Mouse (Mus musculus): ENCODE data around the gene Prr12. TPM values are rescaled to one million over a fixed set of nuclear protein-coding genes. Genes with fewer than 3 reads are reported as not detected.

Gene Prr12
- polyA plus RNA-seq, 1 experiment from 2014 or later = 6.8 TPM

- Histone ChIP-seq H3K9me3 (no peaks in the 10 kb centered on the region), H3K27me3 (replicated peaks) (no peaks in the 10 kb centered on the region), H3K36me3 (peaks cover 100% of the 10 kb centered on the region), H3K4me1 (peaks cover 18% of the 10 kb centered on the region), H3K4me3 (no peak overlapping the region), H3K27ac (replicated peaks) (no peak overlapping the region), H3K4me2 (no peak overlapping the region), H3K9ac (no peak overlapping the region)
- WGBS = 96% methylated on average over 12 of the region's 12 CpGs
- ATAC-seq (ENCODE audit: extremely low read depth, insufficient number of reproducible peaks, low FRiP score, low TSS enrichment) = no peak
Observed at GRCm38 (mm10) chr7:45006503-45006902, 46.2 kb downstream of the Prr12 start.

- H3K9me3 ChIP-seq = no peaks in the 10 kb centered on the region
- ATAC-seq (ENCODE audit: extremely low read depth, insufficient number of reproducible peaks, low FRiP score, low TSS enrichment) = no peak
- H3K4me2 ChIP-seq = no peak overlapping the region
- no peak overlapping the region for H3K4me3 ChIP-seq
- H3K27ac ChIP-seq (replicated peaks) = 0 out of 2 replicates have a peak overlapping the region, but pooled peaks have one; percentile 28
- peaks cover 100% of the 10 kb centered on the region for H3K36me3 ChIP-seq
- peaks cover 25% of the 10 kb centered on the region for H3K4me1 ChIP-seq
- 85% methylated on average over 6 of the region's 6 CpGs for WGBS
- H3K9ac ChIP-seq = peak overlapping the region; percentile 52; the same call in 1 of the 2 replicates
- no peaks in the 10 kb centered on the region for H3K27me3 ChIP-seq (replicated peaks)
Observed at GRCm38 (mm10) chr7:45005321-45005992, 47.2 kb downstream of the Prr12 start.

GRCm38 (mm10) chr7:45004546-45004945 is 48.1 kb downstream of the Prr12 start:
- Histone ChIP-seq H3K4me2 (no peak overlapping the region), H3K27ac (replicated peaks) (peak overlapping the region; percentile 43; the same call in 1 of the 2 replicates), H3K27me3 (replicated peaks) (no peaks in the 10 kb centered on the region), H3K9ac (no peak overlapping the region), H3K4me1 (peaks cover 33% of the 10 kb centered on the region), H3K36me3 (peaks cover 100% of the 10 kb centered on the region), H3K4me3 (no peak overlapping the region), H3K9me3 (no peaks in the 10 kb centered on the region)
- no peak for ATAC-seq (ENCODE audit: extremely low read depth, insufficient number of reproducible peaks, low FRiP score, low TSS enrichment)
- WGBS = 52% methylated on average over 3 of the region's 3 CpGs

GRCm38 (mm10) chr7:45002440-45002839 is 50.2 kb downstream of the Prr12 start:
- Histone ChIP-seq H3K27me3 (replicated peaks) (no peaks in the 10 kb centered on the region), H3K4me3 (no peak overlapping the region), H3K4me2 (no peak overlapping the region), H3K36me3 (peaks cover 80% of the 10 kb centered on the region), H3K9me3 (no peaks in the 10 kb centered on the region), H3K27ac (replicated peaks) (no peak overlapping the region), H3K4me1 (peaks cover 48% of the 10 kb centered on the region), H3K9ac (peak overlapping the region; percentile 24; the same call in 1 of the 2 replicates)
- 72% methylated on average over 7 of the region's 7 CpGs for WGBS
- ATAC-seq (ENCODE audit: extremely low read depth, insufficient number of reproducible peaks, low FRiP score, low TSS enrichment) = no peak

- WGBS = 81% methylated on average over 21 of the region's 21 CpGs
- Histone ChIP-seq H3K4me2 (no peak overlapping the region), H3K9me3 (no peaks in the 10 kb centered on the region), H3K36me3 (peaks cover 67% of the 10 kb centered on the region), H3K9ac (peak overlapping the region; percentile 50), H3K4me3 (no peak overlapping the region), H3K4me1 (peaks cover 59% of the 10 kb centered on the region), H3K27me3 (replicated peaks) (no peaks in the 10 kb centered on the region), H3K27ac (replicated peaks) (peak overlapping the region; percentile 5; the same call in 1 of the 2 replicates)
- no peak for ATAC-seq (ENCODE audit: extremely low read depth, insufficient number of reproducible peaks, low FRiP score, low TSS enrichment)
Observed at GRCm38 (mm10) chr7:45000539-45001114, 52.1 kb downstream of the Prr12 start.

- H3K4me1 ChIP-seq = peaks cover 51% of the 10 kb centered on the region
- H3K36me3 ChIP-seq = peaks cover 67% of the 10 kb centered on the region
- no peak for ATAC-seq (ENCODE audit: extremely low read depth, insufficient number of reproducible peaks, low FRiP score, low TSS enrichment)
- peak overlapping the region; percentile 5 for H3K27ac ChIP-seq (replicated peaks)
- H3K9ac ChIP-seq = peak overlapping the region; percentile 34
- no peaks in the 10 kb centered on the region for H3K27me3 ChIP-seq (replicated peaks)
- H3K9me3 ChIP-seq = no peaks in the 10 kb centered on the region
- peak overlapping the region; percentile 92 for H3K4me2 ChIP-seq
- WGBS = 54% methylated on average over 11 of the region's 11 CpGs
- peak overlapping the region; percentile 62 for H3K4me3 ChIP-seq
Observed at GRCm38 (mm10) chr7:44999753-45000152, 52.9 kb downstream of the Prr12 start.

GRCm38 (mm10) chr7:44998501-44998955 is 54.2 kb downstream of the Prr12 start, which contains the start of gene Bcl2l12:
TSS of gene Bcl2l12 (minus strand) at chr7:44998712.
- Histone ChIP-seq H3K4me2 (peak within 1 kb of the TSS; percentile 92), H3K36me3 (peaks cover 67% of the 10 kb centered on the region), H3K9me3 (no peaks in the 10 kb centered on the region), H3K27ac (replicated peaks) (peak within 1 kb of the TSS; percentile 90), H3K4me1 (peaks cover 44% of the 10 kb centered on the region), H3K9ac (peak within 1 kb of the TSS; percentile 87), H3K4me3 (peak within 1 kb of the TSS; percentile 62), H3K27me3 (replicated peaks) (no peaks in the 10 kb centered on the region)
- ATAC-seq (ENCODE audit: extremely low read depth, insufficient number of reproducible peaks, low FRiP score, low TSS enrichment) = no peak
- WGBS = 1% methylated on average over 18 of the region's 18 CpGs

GRCm38 (mm10) chr7:44997940-44998428 is 54.7 kb downstream of the Prr12 start:
- no peaks in the 10 kb centered on the region for H3K9me3 ChIP-seq
- H3K27me3 ChIP-seq (replicated peaks) = no peaks in the 10 kb centered on the region
- peaks cover 67% of the 10 kb centered on the region for H3K36me3 ChIP-seq
- H3K4me1 ChIP-seq = peaks cover 44% of the 10 kb centered on the region
- H3K4me3 ChIP-seq = peak overlapping the region; percentile 62
- peak overlapping the region; percentile 87 for H3K9ac ChIP-seq
- H3K4me2 ChIP-seq = peak overlapping the region; percentile 92
- H3K27ac ChIP-seq (replicated peaks) = peak overlapping the region; percentile 90
- ATAC-seq (ENCODE audit: extremely low read depth, insufficient number of reproducible peaks, low FRiP score, low TSS enrichment) = no peak; the same call in 1 of the 2 replicates
- WGBS = 2% methylated on average over 15 of the region's 15 CpGs

- Histone ChIP-seq H3K36me3 (peaks cover 67% of the 10 kb centered on the region), H3K9me3 (no peaks in the 10 kb centered on the region), H3K27me3 (replicated peaks) (no peaks in the 10 kb centered on the region), H3K27ac (replicated peaks) (peak within 1 kb of the TSS; percentile 90), H3K4me2 (peak within 1 kb of the TSS; percentile 92), H3K4me3 (peak within 1 kb of the TSS; percentile 62), H3K9ac (peak within 1 kb of the TSS; percentile 87), H3K4me1 (peaks cover 44% of the 10 kb centered on the region)
- under 1% methylated on average over 43 of the region's 43 CpGs for WGBS
- peak; percentile 81 for ATAC-seq (ENCODE audit: extremely low read depth, insufficient number of reproducible peaks, low FRiP score, low TSS enrichment)
Observed at GRCm38 (mm10) chr7:44997231-44997939, 55.3 kb downstream of the Prr12 start, which contains the start of gene Irf3. TSS of gene Irf3 (plus strand) at chr7:44997648.

GRCm38 (mm10) chr7:44996672-44997071 is 56.0 kb downstream of the Prr12 start:
- WGBS = 13% methylated on average over 10 of the region's 10 CpGs
- Histone ChIP-seq H3K27ac (replicated peaks) (peak overlapping the region; percentile 90), H3K4me1 (peaks cover 44% of the 10 kb centered on the region), H3K4me3 (peak overlapping the region; percentile 62), H3K4me2 (peak overlapping the region; percentile 92), H3K9ac (peak overlapping the region; percentile 87), H3K9me3 (no peaks in the 10 kb centered on the region), H3K27me3 (replicated peaks) (no peaks in the 10 kb centered on the region), H3K36me3 (peaks cover 67% of the 10 kb centered on the region)
- no peak for ATAC-seq (ENCODE audit: extremely low read depth, insufficient number of reproducible peaks, low FRiP score, low TSS enrichment)
